Mouse (Mus musculus): ENCODE data around the gene Arhgap5. TPM values are rescaled to one million over a fixed set of nuclear protein-coding genes. Genes with fewer than 3 reads are reported as not detected.

Gene Arhgap5
- polyA plus RNA-seq, 1 experiment, result 121 TPM

- no peak overlapping the region for H3K4me3 ChIP-seq (ENCODE audit: insufficient read depth, low read length)
- H3K27ac ChIP-seq (ENCODE audit: insufficient read depth, low read length), result no peak overlapping the region
- TF ChIP-seq POLR2A (IDR thresholded peaks at IDR 0.05; ENCODE audit: low read depth, low read length), result no peak
- no peak for TF ChIP-seq CTCF (IDR thresholded peaks at IDR 0.05; ENCODE audit: borderline replicate concordance, insufficient read depth, low read length)
- peaks cover 4% of the 10 kb centered on the region; the same call in 1 of the 2 replicates for H3K4me1 ChIP-seq (ENCODE audit: control insufficient read depth, insufficient read depth, low read length)
Observed at GRCm38 (mm10) chr12:52483219-52483618, 20.6 kb upstream of the Arhgap5 start.

- TF ChIP-seq CTCF (IDR thresholded peaks at IDR 0.05; ENCODE audit: borderline replicate concordance, insufficient read depth, low read length) (no peak), POLR2A (IDR thresholded peaks at IDR 0.05; ENCODE audit: low read depth, low read length) (no peak)
- Histone ChIP-seq H3K4me3 (ENCODE audit: insufficient read depth, low read length) (no peak overlapping the region), H3K27ac (ENCODE audit: insufficient read depth, low read length) (no peak overlapping the region), H3K4me1 (ENCODE audit: control insufficient read depth, insufficient read depth, low read length) (peaks cover 4% of the 10 kb centered on the region)
Observed at GRCm38 (mm10) chr12:52488266-52488975, 15.4 kb upstream of the Arhgap5 start.

- TF ChIP-seq CTCF (IDR thresholded peaks at IDR 0.05; ENCODE audit: borderline replicate concordance, insufficient read depth, low read length), result no peak
- no peak for TF ChIP-seq POLR2A (IDR thresholded peaks at IDR 0.05; ENCODE audit: low read depth, low read length)
- peak overlapping the region; percentile 91 for H3K27ac ChIP-seq (ENCODE audit: insufficient read depth, low read length)
Observed at GRCm38 (mm10) chr12:52493281-52493681, 10.5 kb upstream of the Arhgap5 start.

GRCm38 (mm10) chr12:52497209-52497608 is 6.6 kb upstream of the Arhgap5 start:
- TF ChIP-seq CTCF (IDR thresholded peaks at IDR 0.05; ENCODE audit: borderline replicate concordance, insufficient read depth, low read length) (no peak), POLR2A (IDR thresholded peaks at IDR 0.05; ENCODE audit: low read depth, low read length) (no peak)
- no peak overlapping the region for H3K4me3 ChIP-seq (ENCODE audit: insufficient read depth, low read length)
- peaks cover 4% of the 10 kb centered on the region for H3K4me1 ChIP-seq (ENCODE audit: control insufficient read depth, insufficient read depth, low read length)
- no peak overlapping the region for H3K27ac ChIP-seq (ENCODE audit: insufficient read depth, low read length)

More at GRCm38 (mm10) chr12:52493281-52493681, 10.5 kb upstream of the Arhgap5 start:
- Histone ChIP-seq H3K4me1 (ENCODE audit: control insufficient read depth, insufficient read depth, low read length) (peaks cover 4% of the 10 kb centered on the region), H3K4me3 (ENCODE audit: insufficient read depth, low read length) (no peak overlapping the region)

GRCm38 (mm10) chr12:52500915-52501833 is 2.6 kb upstream of the Arhgap5 start:
- H3K4me3 ChIP-seq (ENCODE audit: insufficient read depth, low read length), result no peak overlapping the region

GRCm38 (mm10) chr12:52502161-52502560 is 1.6 kb upstream of the Arhgap5 start:
- H3K27ac ChIP-seq (ENCODE audit: insufficient read depth, low read length), result no peak overlapping the region
- TF ChIP-seq POLR2A (IDR thresholded peaks at IDR 0.05; ENCODE audit: low read depth, low read length), result no peak
- H3K4me1 ChIP-seq (ENCODE audit: control insufficient read depth, insufficient read depth, low read length), result no peaks in the 10 kb centered on the region
- no peak overlapping the region for H3K4me3 ChIP-seq (ENCODE audit: insufficient read depth, low read length)

More at GRCm38 (mm10) chr12:52500915-52501833, 2.6 kb upstream of the Arhgap5 start:
- H3K27ac ChIP-seq (ENCODE audit: insufficient read depth, low read length), result no peak overlapping the region
- H3K4me1 ChIP-seq (ENCODE audit: control insufficient read depth, insufficient read depth, low read length), result no peaks in the 10 kb centered on the region
- TF ChIP-seq POLR2A (IDR thresholded peaks at IDR 0.05; ENCODE audit: low read depth, low read length) (no peak), CTCF (IDR thresholded peaks at IDR 0.05; ENCODE audit: borderline replicate concordance, insufficient read depth, low read length) (no peak)

GRCm38 (mm10) chr12:52503131-52503455 is 679 bp upstream of the Arhgap5 start:
- Histone ChIP-seq H3K4me3 (ENCODE audit: insufficient read depth, low read length) (peak overlapping the region; percentile 51), H3K27ac (ENCODE audit: insufficient read depth, low read length) (peak overlapping the region; percentile 90), H3K4me1 (ENCODE audit: control insufficient read depth, insufficient read depth, low read length) (no peaks in the 10 kb centered on the region)
- TF ChIP-seq POLR2A (IDR thresholded peaks at IDR 0.05; ENCODE audit: low read depth, low read length), result no peak
- no peak for TF ChIP-seq CTCF (IDR thresholded peaks at IDR 0.05; ENCODE audit: borderline replicate concordance, insufficient read depth, low read length)

- TF ChIP-seq CTCF (IDR thresholded peaks at IDR 0.05; ENCODE audit: borderline replicate concordance, insufficient read depth, low read length) (no peak), POLR2A (IDR thresholded peaks at IDR 0.05; ENCODE audit: low read depth, low read length) (0 out of 2 replicates have a peak, but pooled peaks have one; percentile 28)
- peak overlapping the region; percentile 91 for H3K27ac ChIP-seq (ENCODE audit: insufficient read depth, low read length)
Observed at GRCm38 (mm10) chr12:52504331-52505181, 784 bp downstream of the Arhgap5 start.

GRCm38 (mm10) chr12:52524699-52525098 is 20.9 kb downstream of the Arhgap5 start:
- H3K4me1 ChIP-seq (ENCODE audit: control insufficient read depth, insufficient read depth, low read length), result no peaks in the 10 kb centered on the region
- TF ChIP-seq POLR2A (IDR thresholded peaks at IDR 0.05; ENCODE audit: low read depth, low read length), result no peak
- no peak for TF ChIP-seq CTCF (IDR thresholded peaks at IDR 0.05; ENCODE audit: borderline replicate concordance, insufficient read depth, low read length)
- H3K27ac ChIP-seq (ENCODE audit: insufficient read depth, low read length), result no peak overlapping the region
- H3K4me3 ChIP-seq (ENCODE audit: insufficient read depth, low read length), result no peak overlapping the region

More at GRCm38 (mm10) chr12:52504331-52505181, 784 bp downstream of the Arhgap5 start:
- Histone ChIP-seq H3K4me3 (ENCODE audit: insufficient read depth, low read length) (peak overlapping the region; percentile 61), H3K4me1 (ENCODE audit: control insufficient read depth, insufficient read depth, low read length) (no peaks in the 10 kb centered on the region)

All from embryonic fibroblast, embryonic 13.5 days (primary cell).